Mouse (Mus musculus) right cerebral cortex, postnatal 4 days (tissue): Measurements from ENCODE around the gene Rpl3.
A peak's percentile ranks its signal among the peaks of the same experiment; 100 is the strongest.

Experiments used
- DNase-seq: peaks from one replicate; pipeline ENCODE4 v3.0.0-alpha.2; 2022

Rpl3 gene

GRCm38 (mm10) chr15:80083740-80084139 lies 7.9 kb downstream of the Rpl3 start:
- peak; percentile 22 for DNase-seq

GRCm38 (mm10) chr15:80083276-80083731 lies 8.4 kb downstream of the Rpl3 start:
- peak; percentile 98 for DNase-seq

GRCm38 (mm10) chr15:80082661-80083275 lies 8.9 kb downstream of the Rpl3 start:
- no peak for DNase-seq

- no peak for DNase-seq
Observed at GRCm38 (mm10) chr15:80081801-80082546, 9.7 kb downstream of the Rpl3 start.

- DNase-seq, result peak; percentile 31
Observed at GRCm38 (mm10) chr15:80080711-80081615, 10.7 kb downstream of the Rpl3 start.

GRCm38 (mm10) chr15:80079954-80080353 lies 11.7 kb downstream of the Rpl3 start:
- DNase-seq, result no peak

GRCm38 (mm10) chr15:80079129-80079668 lies 12.5 kb downstream of the Rpl3 start:
- DNase-seq, result no peak

GRCm38 (mm10) chr15:80078058-80078814 lies 13.4 kb downstream of the Rpl3 start:
- no peak for DNase-seq

- peak; percentile 84 for DNase-seq
Observed at GRCm38 (mm10) chr15:80076338-80077136, 15.1 kb downstream of the Rpl3 start.

- DNase-seq, result no peak
Observed at GRCm38 (mm10) chr15:80075733-80076337, 15.8 kb downstream of the Rpl3 start.

- DNase-seq, result no peak
Observed at GRCm38 (mm10) chr15:80075374-80075694, 16.3 kb downstream of the Rpl3 start.

- no peak for DNase-seq
Observed at GRCm38 (mm10) chr15:80074663-80075373, 16.9 kb downstream of the Rpl3 start.

GRCm38 (mm10) chr15:80073256-80073621 lies 18.4 kb downstream of the Rpl3 start:
- no peak for DNase-seq

GRCm38 (mm10) chr15:80072579-80073255 lies 19.0 kb downstream of the Rpl3 start:
- DNase-seq, result no peak

- no peak for DNase-seq
Observed at GRCm38 (mm10) chr15:80071951-80072437, 19.7 kb downstream of the Rpl3 start.

- DNase-seq, result no peak
Observed at GRCm38 (mm10) chr15:80070095-80070644, 21.5 kb downstream of the Rpl3 start.

- no peak for DNase-seq
Observed at GRCm38 (mm10) chr15:80069171-80069570, 22.5 kb downstream of the Rpl3 start.

- no peak for DNase-seq
Observed at GRCm38 (mm10) chr15:80066538-80066937, 25.1 kb downstream of the Rpl3 start.

- DNase-seq, result peak; percentile 55
Observed at GRCm38 (mm10) chr15:80065414-80065813, 26.3 kb downstream of the Rpl3 start.
